Mouse (Mus musculus) gastrocnemius, postnatal 14 days (tissue): ENCODE results near the gene Cep70. TPM values are rescaled to one million over a fixed set of nuclear protein-coding genes. Genes with fewer than 3 reads are reported as not detected.
A peak's percentile ranks its signal among the peaks of the same experiment; 100 is the strongest.

ENCODE experiments used
- DNase-seq: peaks from one replicate; pipeline ENCODE4 v3.0.0; 2021; ENCODE audit warnings: mixed read lengths
- intact Hi-C: fragments of 180-260 bp; cut with DNase I; formaldehyde crosslinking; loops from one replicate; pipeline ENCODE4 v1.15.1; 2025; ENCODE audit warnings: low total_unique reads
- long read RNA-seq, 2 experiments: library from polyadenylated mRNA; stranded (forward); transcript quantifications; one replicate each; pipeline ENCODE4 v2.0.0; 2021
- total RNA-seq, 2 experiments: library from RNA; stranded (reverse); gene quantifications; 2 replicates each; pipeline ENCODE4 v1.2.3; 2021

Gene Cep70
- 1 to 10 TPM; 1.3 to 1.6 TPM for total RNA-seq
- long read RNA-seq, experiment 1, partial matches to known transcripts: 0 of 4 reads
- long read RNA-seq, experiment 1, other reads (novel, unspliced or antisense): 1 of 4 reads
- long read RNA-seq, experiment 2, partial matches to known transcripts: 0 of 2 reads
- long read RNA-seq, experiment 2, other reads (novel, unspliced or antisense): 1 of 2 reads

DNA sequence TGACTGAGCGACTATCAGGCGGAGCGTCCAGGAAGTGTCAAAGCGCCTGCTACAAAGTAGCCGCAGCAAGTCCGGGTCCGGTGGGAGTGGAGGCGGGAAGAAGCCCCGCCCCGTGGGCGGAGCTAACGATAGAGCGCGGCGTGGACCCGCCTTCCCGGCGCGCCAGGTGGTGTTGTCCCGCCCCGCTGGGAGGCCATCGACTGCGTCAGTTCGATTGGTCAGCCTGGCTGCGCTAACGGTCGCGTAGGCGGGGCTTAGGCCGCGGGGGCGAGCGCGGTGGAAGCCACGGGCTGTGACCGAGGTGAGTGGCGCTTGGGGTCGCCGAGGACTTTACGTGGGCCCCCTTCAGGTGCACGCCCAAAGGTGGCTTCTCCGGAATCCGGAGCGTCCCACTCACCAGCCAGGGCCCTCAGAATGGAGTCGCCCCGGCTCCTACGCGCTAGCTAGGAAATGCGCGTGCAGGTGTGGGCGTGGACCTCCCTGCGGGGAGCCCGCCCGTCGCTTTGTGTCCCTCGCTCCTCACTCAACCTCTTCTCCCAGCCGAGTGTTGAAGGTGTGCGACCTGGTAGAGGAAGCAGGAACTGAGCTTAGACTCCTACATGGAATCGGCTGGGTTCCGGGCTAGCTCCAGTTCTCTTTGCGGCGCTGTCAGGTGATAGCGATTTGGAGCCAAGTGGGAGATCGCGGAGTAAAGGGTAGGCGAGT lies at the start of gene Cep70:
Gene Cep70, plus strand, starts transcription at position 178 of the 705 bp plus-strand sequence.
- peak; percentile 93 for DNase-seq
- intact Hi-C loops: loop anchor here (2.0 kb wide), 1 partner anchor 179 kb away; no protein-coding TSS in a partner anchor

DNA sequence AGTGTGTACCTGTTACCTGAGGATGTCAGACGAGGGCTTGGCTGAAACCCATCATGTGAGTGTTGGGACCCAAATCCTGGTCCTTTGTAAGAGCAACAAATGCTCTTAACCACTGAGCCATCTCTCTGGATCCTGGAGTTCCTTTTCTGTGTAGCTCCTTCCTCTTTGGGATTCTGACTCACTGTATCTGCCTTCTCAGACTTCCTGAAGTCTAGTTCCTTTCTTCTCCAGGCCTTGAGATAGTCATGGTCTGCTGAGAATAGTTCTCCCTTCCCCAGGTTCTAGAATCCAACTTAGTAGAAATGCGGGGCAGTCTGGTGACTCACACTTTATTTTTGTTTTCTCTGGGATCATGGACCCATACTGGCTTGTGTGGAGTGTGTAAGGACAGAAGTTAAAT lies 30.5 kb upstream of the Cep70 start:
- intact Hi-C loops: no loop called here
- no peak for DNase-seq

GRCm38 (mm10) chr9:99216182-99216581 lies 27.0 kb upstream of the Cep70 start:
- no peak for DNase-seq
- intact Hi-C loops: no loop called here

- DNase-seq: peak; percentile 43
- intact Hi-C loops: no loop called here
Observed at GRCm38 (mm10) chr9:99217999-99218719, 25.0 kb upstream of the Cep70 start.

DNA sequence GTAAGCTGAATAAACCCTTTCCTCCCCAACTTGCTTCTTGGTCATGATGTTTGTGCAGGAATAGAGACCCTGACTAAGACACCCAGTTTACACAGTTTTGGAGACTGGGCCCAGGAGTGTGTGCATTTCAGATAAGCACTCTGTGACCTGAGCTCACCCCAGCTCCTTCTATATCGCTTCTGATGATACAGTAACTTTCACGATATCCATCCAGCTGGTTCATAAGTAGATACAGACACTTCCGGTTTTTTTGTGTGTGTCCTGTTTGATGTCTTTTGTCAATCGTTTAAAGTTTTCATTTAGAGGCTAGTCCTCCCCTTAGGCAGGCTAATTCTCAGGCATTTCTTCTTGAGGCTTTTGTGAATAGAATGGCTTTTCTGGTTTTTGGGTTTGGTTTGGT lies 21.5 kb upstream of the Cep70 start:
- no peak for DNase-seq
- intact Hi-C loops: no loop called here

- no peak for DNase-seq
- intact Hi-C loops: no loop called here
Observed at GRCm38 (mm10) chr9:99224583-99224982, 18.6 kb upstream of the Cep70 start.

GRCm38 (mm10) chr9:99229450-99229849 lies 13.7 kb upstream of the Cep70 start:
- no peak for DNase-seq
- intact Hi-C loops: no loop called here

DNA sequence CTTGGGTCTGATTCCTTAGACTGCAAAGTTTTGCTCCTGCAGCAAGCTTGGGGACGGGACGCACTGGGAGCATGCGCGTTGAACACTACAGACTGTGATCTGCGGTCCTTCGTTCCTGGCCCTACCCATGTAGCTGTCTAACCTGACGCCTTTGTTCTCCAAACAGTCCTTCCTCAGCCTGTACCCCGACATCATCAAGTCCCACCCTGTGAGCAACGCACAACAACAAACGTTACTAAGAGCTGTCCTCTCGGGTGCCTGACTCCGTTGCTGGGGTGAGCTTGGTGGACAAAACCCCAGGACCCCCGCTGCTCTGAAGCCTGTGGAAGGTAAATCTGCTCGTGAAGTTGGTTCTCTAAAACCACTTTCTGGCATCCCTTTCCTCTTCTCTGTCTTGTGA lies 6.0 kb upstream of the Cep70 start, which contains the start of gene Faiml:
Gene Faiml, minus strand, starts transcription at position 101 of the 400 bp plus-strand sequence.
- DNase-seq: no peak
- intact Hi-C loops: no loop called here

DNA sequence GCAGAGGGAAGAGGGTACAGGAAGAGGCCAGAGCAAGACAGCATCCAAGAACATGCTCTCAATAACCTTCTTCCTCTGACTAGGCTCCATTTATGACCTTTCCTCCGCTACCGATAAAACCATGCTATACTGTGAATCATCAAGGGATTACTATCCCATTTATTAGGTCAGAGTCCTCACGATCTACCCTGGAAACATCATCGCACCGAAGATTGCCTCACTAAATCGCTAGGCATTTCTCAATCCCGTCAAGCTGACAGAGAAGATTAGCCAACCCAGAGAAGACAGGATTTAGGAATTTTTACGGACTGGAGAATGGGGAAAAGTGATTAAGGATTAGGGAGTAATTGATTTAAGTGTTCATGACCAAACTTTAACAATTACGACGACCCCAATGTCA lies 4.9 kb upstream of the Cep70 start:
- DNase-seq: no peak
- intact Hi-C loops: no loop called here

DNA sequence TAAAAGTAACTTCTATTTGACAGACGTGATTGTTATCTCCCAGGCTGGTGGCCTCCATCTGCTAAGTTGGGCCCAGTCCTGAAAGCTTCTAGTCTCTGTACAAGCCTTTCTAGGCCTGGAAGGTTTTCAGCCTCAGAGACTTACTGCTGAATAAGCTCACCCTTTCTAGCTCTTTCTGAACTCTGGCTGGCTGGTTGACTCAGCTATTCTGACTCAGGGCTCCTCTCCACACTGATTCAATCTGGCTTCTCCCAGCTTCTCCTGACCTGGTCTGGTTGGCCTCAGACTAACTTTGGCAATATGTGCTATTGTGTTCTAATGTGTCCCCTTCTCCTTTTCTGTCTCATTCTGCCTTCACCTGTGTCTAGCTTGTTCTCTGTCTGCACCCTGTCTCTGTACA lies 3.9 kb upstream of the Cep70 start:
- intact Hi-C loops: no loop called here

GRCm38 (mm10) chr9:99240571-99240970 lies 2.6 kb upstream of the Cep70 start:
- intact Hi-C loops: no loop called here
- no peak for DNase-seq

More for the DNA sequence above, 3.9 kb upstream of the Cep70 start:
- no peak for DNase-seq

DNA sequence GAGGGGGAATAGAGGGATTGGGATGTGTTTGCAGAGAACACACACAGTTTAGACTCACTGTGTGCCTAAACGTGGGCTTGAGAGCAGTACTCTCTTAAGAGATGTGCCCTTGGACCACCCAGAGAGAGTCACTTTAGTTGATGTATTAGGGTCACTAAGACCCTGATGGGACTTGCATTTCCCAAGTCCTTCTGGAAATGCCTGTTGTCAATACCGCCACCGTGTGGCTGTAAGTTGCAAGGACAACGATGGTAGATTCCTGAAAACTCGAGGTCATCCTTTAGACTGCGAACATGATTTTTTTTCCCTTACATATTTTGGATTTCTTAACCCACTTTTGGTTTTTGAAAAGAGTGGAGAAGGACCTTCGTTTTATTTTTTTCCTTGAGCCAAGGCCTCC lies 1.1 kb upstream of the Cep70 start:
- intact Hi-C loops: loop anchor here (2.0 kb wide), 1 partner anchor 177 kb away; no protein-coding TSS in a partner anchor
- DNase-seq: peak; percentile 30

- DNase-seq: no peak
- intact Hi-C loops: loop anchor here (2.0 kb wide), 1 partner anchor 178 kb away; no protein-coding TSS in a partner anchor
Observed at GRCm38 (mm10) chr9:99242533-99243189, 506 bp upstream of the Cep70 start.

DNA sequence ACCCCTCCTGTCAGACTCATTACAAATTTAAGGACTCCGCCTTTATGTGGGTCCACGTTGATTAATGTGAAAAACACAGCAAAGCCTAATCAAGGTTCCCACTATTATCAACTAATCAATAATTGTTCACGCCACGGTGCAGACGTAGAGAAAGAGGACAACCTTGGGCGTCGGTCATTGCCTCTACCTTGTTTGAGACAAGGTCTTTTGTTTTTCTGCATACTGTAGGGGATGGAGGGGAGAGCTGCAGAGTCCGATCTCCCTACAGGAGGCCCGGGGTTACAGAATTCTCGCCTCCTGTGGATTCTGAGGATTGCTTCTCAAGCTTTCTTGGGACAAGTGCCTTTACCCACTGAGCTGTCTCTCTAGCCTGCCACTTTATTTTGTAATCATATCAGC lies 727 bp downstream of the Cep70 start:
- intact Hi-C loops: loop anchor here (2.0 kb wide), 1 partner anchor 179 kb away; no protein-coding TSS in a partner anchor
- DNase-seq: no peak

DNA sequence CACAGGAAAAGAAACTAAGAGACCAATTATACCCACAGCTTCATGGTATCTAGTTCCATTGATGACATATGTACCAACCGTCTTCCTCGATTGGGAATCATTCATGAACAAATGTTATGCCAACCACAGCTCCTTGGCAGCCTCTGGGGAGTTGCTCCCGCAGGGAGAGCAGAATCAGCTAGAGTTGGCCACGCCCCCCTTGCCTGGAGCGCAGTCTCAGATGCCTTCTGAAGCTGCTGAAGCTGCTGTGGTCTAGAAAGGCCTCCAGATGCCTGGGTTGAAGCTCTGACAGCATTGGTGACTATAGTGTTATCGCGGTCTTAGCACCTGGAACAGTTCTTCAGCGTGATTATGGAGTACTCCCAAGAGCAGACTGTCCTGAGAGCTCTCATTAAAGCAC lies 5.1 kb downstream of the Cep70 start:
- intact Hi-C loops: no loop called here
- no peak for DNase-seq

- DNase-seq: no peak
- intact Hi-C loops: no loop called here
Observed at GRCm38 (mm10) chr9:99248906-99249305, 5.7 kb downstream of the Cep70 start.

- DNase-seq: no peak
- intact Hi-C loops: no loop called here
Observed at GRCm38 (mm10) chr9:99253861-99254260, 10.7 kb downstream of the Cep70 start.

DNA sequence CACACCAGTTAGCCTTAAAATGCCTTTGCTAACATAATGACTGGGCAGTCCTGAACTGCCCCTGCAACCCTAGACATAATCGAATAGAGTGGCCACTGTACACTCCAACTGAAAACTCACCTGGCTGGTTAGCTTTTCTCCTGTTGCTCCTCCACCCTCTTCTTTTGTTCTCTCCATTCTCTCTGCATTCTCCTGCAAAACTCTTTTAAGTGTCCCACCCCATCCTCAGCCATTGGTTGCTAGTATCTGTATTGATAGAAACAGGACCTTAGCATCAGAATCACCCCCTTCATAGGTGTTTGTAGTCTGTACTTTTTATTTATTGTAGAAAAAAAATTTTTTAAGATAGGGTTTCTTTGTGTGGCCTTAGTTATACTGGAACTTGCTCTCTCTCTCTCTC lies 13.0 kb downstream of the Cep70 start:
- DNase-seq: no peak
- intact Hi-C loops: no loop called here

- intact Hi-C loops: no loop called here
- DNase-seq: no peak
Observed at GRCm38 (mm10) chr9:99256821-99257220, 13.7 kb downstream of the Cep70 start.

GRCm38 (mm10) chr9:99258891-99259290 lies 15.7 kb downstream of the Cep70 start:
- no peak for DNase-seq
- intact Hi-C loops: no loop called here
